Mouse (Mus musculus): ENCODE data around the gene Ank2. TPM values are rescaled to one million over a fixed set of nuclear protein-coding genes. Genes with fewer than 3 reads are reported as not detected.

Ank2 gene
- polyA plus RNA-seq, 1 experiment from 2014 or later = 37.3 TPM

- H3K9ac ChIP-seq = no peak overlapping the region; the same call in 1 of the 2 replicates
- H3K4me3 ChIP-seq = no peak overlapping the region
Observed at GRCm38 (mm10) chr3:127458420-127458798, 40.7 kb downstream of the Ank2 start.

GRCm38 (mm10) chr3:127457761-127458419 is 41.3 kb downstream of the Ank2 start:
- Histone ChIP-seq H3K27ac (peak overlapping the region; percentile 68), H3K9ac (no peak overlapping the region), H3K36me3 (no peaks in the 10 kb centered on the region), H3K27me3 (no peaks in the 10 kb centered on the region), H3K9me3 (replicated peaks) (no peaks in the 10 kb centered on the region), H3K4me2 (peak overlapping the region; percentile 43), H3K4me3 (no peak overlapping the region), H3K4me1 (replicated peaks) (peaks cover 21% of the 10 kb centered on the region)
- ATAC-seq (replicated peaks; ENCODE audit: insufficient number of reproducible peaks, insufficient read depth, low FRiP score, low read depth) = no peak
- 23% methylated on average over 5 of the region's 5 CpGs for WGBS

More at GRCm38 (mm10) chr3:127458420-127458798, 40.7 kb downstream of the Ank2 start:
- H3K4me2 ChIP-seq = peak overlapping the region; percentile 43
- no peaks in the 10 kb centered on the region for H3K36me3 ChIP-seq
- peak; percentile 40; the same call in 1 of the 2 replicates for ATAC-seq (replicated peaks; ENCODE audit: insufficient number of reproducible peaks, insufficient read depth, low FRiP score, low read depth)
- H3K27ac ChIP-seq = peak overlapping the region; percentile 68
- no peaks in the 10 kb centered on the region for H3K27me3 ChIP-seq
- H3K4me1 ChIP-seq (replicated peaks) = peaks cover 21% of the 10 kb centered on the region
- 8% methylated on average over 6 of the region's 6 CpGs for WGBS
- H3K9me3 ChIP-seq (replicated peaks) = no peaks in the 10 kb centered on the region

GRCm38 (mm10) chr3:127453738-127454137 is 45.4 kb downstream of the Ank2 start:
- Histone ChIP-seq H3K4me3 (no peak overlapping the region), H3K9ac (no peak overlapping the region), H3K27ac (no peak overlapping the region), H3K4me1 (replicated peaks) (peaks cover 9% of the 10 kb centered on the region), H3K27me3 (no peaks in the 10 kb centered on the region), H3K9me3 (replicated peaks) (no peaks in the 10 kb centered on the region), H3K4me2 (no peak overlapping the region), H3K36me3 (no peaks in the 10 kb centered on the region)
- WGBS = 82% methylated on average over 4 of the region's 4 CpGs
- no peak for ATAC-seq (replicated peaks; ENCODE audit: insufficient number of reproducible peaks, insufficient read depth, low FRiP score, low read depth)

GRCm38 (mm10) chr3:127453254-127453653 is 45.9 kb downstream of the Ank2 start:
- Histone ChIP-seq H3K4me3 (no peak overlapping the region), H3K4me1 (replicated peaks) (peaks cover 4% of the 10 kb centered on the region), H3K9me3 (replicated peaks) (no peaks in the 10 kb centered on the region), H3K36me3 (no peaks in the 10 kb centered on the region), H3K27me3 (no peaks in the 10 kb centered on the region), H3K9ac (no peak overlapping the region), H3K4me2 (no peak overlapping the region), H3K27ac (no peak overlapping the region)
- no peak for ATAC-seq (replicated peaks; ENCODE audit: insufficient number of reproducible peaks, insufficient read depth, low FRiP score, low read depth)
- 73% methylated on average over 6 of the region's 6 CpGs for WGBS

- no peak for ATAC-seq (replicated peaks; ENCODE audit: insufficient number of reproducible peaks, insufficient read depth, low FRiP score, low read depth)
- Histone ChIP-seq H3K27me3 (no peaks in the 10 kb centered on the region), H3K9me3 (replicated peaks) (no peaks in the 10 kb centered on the region), H3K27ac (no peak overlapping the region), H3K4me2 (no peak overlapping the region), H3K4me3 (no peak overlapping the region), H3K9ac (no peak overlapping the region), H3K4me1 (replicated peaks) (no peaks in the 10 kb centered on the region; the same call in 1 of the 2 replicates), H3K36me3 (no peaks in the 10 kb centered on the region)
- WGBS = 58% methylated on average over 13 of the region's 13 CpGs
Observed at GRCm38 (mm10) chr3:127452233-127452632, 46.9 kb downstream of the Ank2 start.

- no peak overlapping the region for H3K9ac ChIP-seq
- no peaks in the 10 kb centered on the region; the same call in 1 of the 2 replicates for H3K4me1 ChIP-seq (replicated peaks)
- no peaks in the 10 kb centered on the region for H3K27me3 ChIP-seq
- H3K36me3 ChIP-seq = no peaks in the 10 kb centered on the region
- 42% methylated on average over 9 of the region's 9 CpGs for WGBS
- ATAC-seq (replicated peaks; ENCODE audit: insufficient number of reproducible peaks, insufficient read depth, low FRiP score, low read depth) = 0 out of 2 replicates have a peak, but pooled peaks have one; percentile 11
- no peak overlapping the region for H3K4me2 ChIP-seq
- no peak overlapping the region for H3K27ac ChIP-seq
- H3K4me3 ChIP-seq = no peak overlapping the region
- H3K9me3 ChIP-seq (replicated peaks) = no peaks in the 10 kb centered on the region
Observed at GRCm38 (mm10) chr3:127451741-127452140, 47.4 kb downstream of the Ank2 start.

GRCm38 (mm10) chr3:127451070-127451469 is 48.1 kb downstream of the Ank2 start:
- H3K27ac ChIP-seq = no peak overlapping the region
- H3K4me3 ChIP-seq = no peak overlapping the region
- no peak for ATAC-seq (replicated peaks; ENCODE audit: insufficient number of reproducible peaks, insufficient read depth, low FRiP score, low read depth)
- H3K9ac ChIP-seq = no peak overlapping the region
- H3K27me3 ChIP-seq = no peaks in the 10 kb centered on the region
- H3K9me3 ChIP-seq (replicated peaks) = no peaks in the 10 kb centered on the region
- 5% methylated on average over 3 of the region's 3 CpGs for WGBS
- no peak overlapping the region for H3K4me2 ChIP-seq
- no peaks in the 10 kb centered on the region; the same call in 1 of the 2 replicates for H3K4me1 ChIP-seq (replicated peaks)
- no peaks in the 10 kb centered on the region for H3K36me3 ChIP-seq

- Histone ChIP-seq H3K27me3 (no peaks in the 10 kb centered on the region), H3K27ac (no peak overlapping the region), H3K9ac (no peak overlapping the region), H3K36me3 (no peaks in the 10 kb centered on the region), H3K4me2 (no peak overlapping the region), H3K4me3 (no peak overlapping the region), H3K4me1 (replicated peaks) (no peaks in the 10 kb centered on the region), H3K9me3 (replicated peaks) (no peaks in the 10 kb centered on the region)
- ATAC-seq (replicated peaks; ENCODE audit: insufficient number of reproducible peaks, insufficient read depth, low FRiP score, low read depth) = no peak
- 46% methylated on average over 5 of the region's 5 CpGs for WGBS
Observed at GRCm38 (mm10) chr3:127446173-127446572, 53.0 kb downstream of the Ank2 start.

GRCm38 (mm10) chr3:127433291-127433690 is 65.9 kb downstream of the Ank2 start:
- H3K27me3 ChIP-seq = no peaks in the 10 kb centered on the region

GRCm38 (mm10) chr3:127429866-127430265 is 69.3 kb downstream of the Ank2 start:
- Histone ChIP-seq H3K27me3 (no peaks in the 10 kb centered on the region), H3K4me1 (replicated peaks) (0 out of 2 replicates have a peak, but pooled peaks cover 3% of the 10 kb centered on the region), H3K27ac (no peak overlapping the region), H3K4me3 (no peak overlapping the region), H3K9ac (no peak overlapping the region), H3K36me3 (no peaks in the 10 kb centered on the region), H3K9me3 (replicated peaks) (no peaks in the 10 kb centered on the region), H3K4me2 (peak overlapping the region; percentile 32; the same call in 1 of the 2 replicates)
- ATAC-seq (replicated peaks; ENCODE audit: insufficient number of reproducible peaks, insufficient read depth, low FRiP score, low read depth) = no peak
- WGBS = 38% methylated on average over 13 of the region's 13 CpGs

More at GRCm38 (mm10) chr3:127433291-127433690, 65.9 kb downstream of the Ank2 start:
- ATAC-seq (replicated peaks; ENCODE audit: insufficient number of reproducible peaks, insufficient read depth, low FRiP score, low read depth) = no peak
- Histone ChIP-seq H3K4me3 (no peak overlapping the region), H3K27ac (no peak overlapping the region), H3K36me3 (no peaks in the 10 kb centered on the region), H3K9ac (no peak overlapping the region), H3K4me1 (replicated peaks) (0 out of 2 replicates have a peak, but pooled peaks cover 3% of the 10 kb centered on the region), H3K4me2 (no peak overlapping the region), H3K9me3 (replicated peaks) (no peaks in the 10 kb centered on the region)
- WGBS = 56% methylated on average over 3 of the region's 3 CpGs

GRCm38 (mm10) chr3:127428527-127428926 is 70.6 kb downstream of the Ank2 start:
- Histone ChIP-seq H3K4me2 (no peak overlapping the region), H3K9ac (no peak overlapping the region), H3K4me3 (no peak overlapping the region), H3K36me3 (no peaks in the 10 kb centered on the region), H3K9me3 (replicated peaks) (no peaks in the 10 kb centered on the region), H3K4me1 (replicated peaks) (0 out of 2 replicates have a peak, but pooled peaks cover 3% of the 10 kb centered on the region), H3K27ac (no peak overlapping the region), H3K27me3 (no peaks in the 10 kb centered on the region)
- WGBS = 88% methylated on average over 3 of the region's 3 CpGs
- no peak for ATAC-seq (replicated peaks; ENCODE audit: insufficient number of reproducible peaks, insufficient read depth, low FRiP score, low read depth)

GRCm38 (mm10) chr3:127416950-127417349 is 82.2 kb downstream of the Ank2 start:
- ATAC-seq (replicated peaks; ENCODE audit: insufficient number of reproducible peaks, insufficient read depth, low FRiP score, low read depth) = no peak
- no peaks in the 10 kb centered on the region for H3K36me3 ChIP-seq
- no peak overlapping the region for H3K9ac ChIP-seq
- H3K4me2 ChIP-seq = no peak overlapping the region
- no peaks in the 10 kb centered on the region for H3K27me3 ChIP-seq
- no peaks in the 10 kb centered on the region for H3K4me1 ChIP-seq (replicated peaks)
- no peak overlapping the region for H3K4me3 ChIP-seq
- 78% methylated on average over 4 of the region's 4 CpGs for WGBS
- H3K9me3 ChIP-seq (replicated peaks) = no peaks in the 10 kb centered on the region
- H3K27ac ChIP-seq = no peak overlapping the region

All from heart, embryonic 15.5 days (tissue).